Mouse (Mus musculus): ENCODE measurements around the gene Hist1h3d. TPM values are rescaled to one million over a fixed set of nuclear protein-coding genes. Genes with fewer than 3 reads are reported as not detected.
"Not testable (repeated sequence)": the region's sequence is repeated elsewhere in the genome, so short reads cannot be mapped to it uniquely, and the experiment has no call there.

The Hist1h3d gene
- polyA plus RNA-seq, 1 experiment from 2014 or later, result 6.5 TPM

DNA sequence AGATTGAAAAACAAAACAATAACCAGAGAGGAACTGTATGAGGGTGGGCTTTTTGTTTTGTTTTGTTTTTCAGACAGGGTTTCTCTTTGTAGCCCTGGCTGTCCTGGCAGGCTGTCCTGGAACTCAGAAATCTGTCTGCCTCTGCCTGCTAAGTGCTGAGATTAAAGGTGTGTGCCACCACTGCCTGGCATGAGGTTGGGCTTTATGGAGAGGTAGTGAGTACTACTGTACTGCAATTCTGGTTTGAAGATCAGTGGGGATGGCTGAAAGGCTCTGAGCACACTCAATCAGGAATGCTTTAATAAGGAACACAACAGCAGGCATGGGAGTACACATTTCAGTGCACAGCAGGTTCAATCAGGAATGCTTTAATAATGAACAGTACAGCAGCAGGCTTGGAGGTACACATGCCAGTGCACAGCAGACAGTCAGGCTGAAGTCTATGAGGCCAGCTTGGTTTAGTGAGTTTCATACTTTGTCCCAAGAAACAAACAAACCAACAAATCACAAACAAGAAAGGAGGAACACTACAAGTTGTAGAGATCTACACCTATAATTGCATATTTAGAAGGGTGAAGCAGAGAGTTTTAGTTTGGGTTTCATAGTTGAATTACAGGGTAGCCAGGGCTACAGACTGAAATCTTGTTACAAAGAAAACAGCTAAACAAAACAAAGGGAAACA, 8.0 kb downstream of the Hist1h3d start:
- no peak for ATAC-seq (replicated peaks; ENCODE audit: low FRiP score)
- H3K9ac ChIP-seq, result peak overlapping the region; percentile 5; the same call in 1 of the 2 replicates
- H3K36me3 ChIP-seq, result no peaks in the 10 kb centered on the region
- no peaks in the 10 kb centered on the region for H3K27me3 ChIP-seq
- peak overlapping the region; percentile 98 for H3K27ac ChIP-seq
- H3K4me1 ChIP-seq, result peaks cover 32% of the 10 kb centered on the region
- no peaks in the 10 kb centered on the region for H3K9me3 ChIP-seq (replicated peaks)
- peak overlapping the region; percentile 8; the same call in 1 of the 2 replicates for H3K4me3 ChIP-seq (replicated peaks)
- peak overlapping the region; percentile 63 for H3K4me2 ChIP-seq

DNA sequence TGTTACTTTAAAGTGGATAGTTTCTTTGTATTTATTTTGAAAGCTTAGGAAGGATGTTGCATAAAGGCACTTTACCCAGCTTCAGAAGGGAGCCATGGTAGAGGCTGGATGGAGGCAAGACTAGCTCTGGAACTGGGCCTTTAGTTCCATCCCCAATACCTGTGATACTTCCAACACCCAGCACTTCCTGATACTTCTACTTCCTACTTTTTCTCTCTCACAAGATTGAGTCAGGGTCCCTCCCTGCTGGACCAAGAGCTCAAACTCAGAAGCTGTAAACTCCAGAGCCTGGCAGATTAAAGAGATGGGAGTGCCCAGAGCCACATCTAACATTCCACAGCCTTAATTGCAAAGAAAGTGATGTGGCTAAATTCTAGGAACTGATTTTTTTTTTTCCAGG, 8.8 kb downstream of the Hist1h3d start:
- no peak for ATAC-seq (replicated peaks; ENCODE audit: low FRiP score)

DNA sequence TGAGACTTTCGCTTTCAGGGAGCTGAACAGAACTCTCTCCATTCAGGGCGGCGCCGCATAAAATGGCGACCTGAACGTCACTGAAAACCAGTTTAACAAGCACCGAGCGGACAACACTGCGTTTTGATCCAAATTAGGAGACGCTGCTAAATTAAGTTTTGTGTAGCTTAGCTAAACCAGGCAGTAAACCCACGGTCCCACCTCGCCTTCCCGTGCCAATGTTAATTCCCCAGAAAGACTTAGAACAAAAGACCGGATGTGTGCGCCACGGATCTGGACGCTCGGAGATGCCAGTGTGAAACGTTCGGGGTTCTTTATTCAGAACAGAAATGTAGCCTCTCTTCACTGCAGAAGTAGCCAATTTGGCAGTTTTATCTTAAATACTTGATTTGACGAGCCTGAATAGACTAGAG, 9.5 kb downstream of the Hist1h3d start:
- Histone ChIP-seq H3K27ac (peak overlapping the region; percentile 98), H3K4me2 (peak overlapping the region; percentile 59), H3K4me1 (peaks cover 32% of the 10 kb centered on the region), H3K9me3 (replicated peaks) (no peaks in the 10 kb centered on the region), H3K36me3 (no peaks in the 10 kb centered on the region), H3K4me3 (replicated peaks) (peak overlapping the region; percentile 49), H3K9ac (peak overlapping the region; percentile 57), H3K27me3 (no peaks in the 10 kb centered on the region)
- ATAC-seq (replicated peaks; ENCODE audit: low FRiP score), result no peak
- under 1% methylated on average over 21 of the region's 21 CpGs for WGBS

More for the DNA sequence above, 8.8 kb downstream of the Hist1h3d start:
- no peaks in the 10 kb centered on the region for H3K9me3 ChIP-seq (replicated peaks)
- H3K9ac ChIP-seq, result peak overlapping the region; percentile 57
- no peaks in the 10 kb centered on the region for H3K36me3 ChIP-seq
- H3K4me3 ChIP-seq (replicated peaks), result peak overlapping the region; percentile 49
- H3K4me1 ChIP-seq, result peaks cover 32% of the 10 kb centered on the region
- H3K27me3 ChIP-seq, result no peaks in the 10 kb centered on the region
- peak overlapping the region; percentile 98 for H3K27ac ChIP-seq
- peak overlapping the region; percentile 59 for H3K4me2 ChIP-seq

DNA sequence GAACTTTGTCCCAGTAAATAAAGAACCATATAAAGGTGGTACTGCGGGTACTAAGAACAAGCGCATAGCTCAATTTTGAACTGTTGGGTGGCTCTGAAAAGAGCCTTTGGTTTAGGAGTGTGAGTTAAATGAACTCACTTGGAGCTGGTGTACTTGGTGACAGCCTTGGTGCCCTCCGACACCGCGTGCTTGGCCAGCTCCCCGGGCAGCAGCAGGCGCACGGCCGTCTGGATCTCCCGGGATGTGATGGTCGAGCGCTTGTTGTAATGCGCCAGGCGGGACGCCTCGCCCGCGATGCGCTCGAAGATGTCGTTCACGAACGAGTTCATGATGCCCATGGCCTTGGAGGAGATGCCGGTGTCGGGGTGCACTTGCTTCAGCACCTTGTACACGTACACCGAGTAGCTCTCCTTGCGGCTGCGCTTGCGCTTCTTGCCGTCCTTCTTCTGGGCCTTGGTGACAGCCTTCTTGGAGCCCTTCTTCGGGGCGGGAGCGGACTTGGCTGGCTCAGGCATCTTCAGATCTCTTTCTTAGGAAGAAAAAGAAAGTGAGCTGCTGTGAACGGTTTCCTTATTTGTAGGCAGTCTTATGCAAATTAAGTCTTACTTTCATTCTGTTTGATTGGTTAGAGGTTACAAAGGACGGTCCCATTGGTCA, 10.0 kb downstream of the Hist1h3d start:
- Histone ChIP-seq H3K4me2 (peak overlapping the region; percentile 59), H3K4me3 (replicated peaks) (peak overlapping the region; percentile 49), H3K9ac (peak overlapping the region; percentile 57), H3K27ac (peak overlapping the region; percentile 98), H3K4me1 (peaks cover 32% of the 10 kb centered on the region)
- not testable (repeated sequence) for H3K36me3 ChIP-seq; H3K9me3 ChIP-seq (replicated peaks); H3K27me3 ChIP-seq
- whole genome bisulfite sequencing, result 0% methylated on average over 25 of the region's 36 CpGs
- peak; percentile 87 for ATAC-seq (replicated peaks; ENCODE audit: low FRiP score)

DNA sequence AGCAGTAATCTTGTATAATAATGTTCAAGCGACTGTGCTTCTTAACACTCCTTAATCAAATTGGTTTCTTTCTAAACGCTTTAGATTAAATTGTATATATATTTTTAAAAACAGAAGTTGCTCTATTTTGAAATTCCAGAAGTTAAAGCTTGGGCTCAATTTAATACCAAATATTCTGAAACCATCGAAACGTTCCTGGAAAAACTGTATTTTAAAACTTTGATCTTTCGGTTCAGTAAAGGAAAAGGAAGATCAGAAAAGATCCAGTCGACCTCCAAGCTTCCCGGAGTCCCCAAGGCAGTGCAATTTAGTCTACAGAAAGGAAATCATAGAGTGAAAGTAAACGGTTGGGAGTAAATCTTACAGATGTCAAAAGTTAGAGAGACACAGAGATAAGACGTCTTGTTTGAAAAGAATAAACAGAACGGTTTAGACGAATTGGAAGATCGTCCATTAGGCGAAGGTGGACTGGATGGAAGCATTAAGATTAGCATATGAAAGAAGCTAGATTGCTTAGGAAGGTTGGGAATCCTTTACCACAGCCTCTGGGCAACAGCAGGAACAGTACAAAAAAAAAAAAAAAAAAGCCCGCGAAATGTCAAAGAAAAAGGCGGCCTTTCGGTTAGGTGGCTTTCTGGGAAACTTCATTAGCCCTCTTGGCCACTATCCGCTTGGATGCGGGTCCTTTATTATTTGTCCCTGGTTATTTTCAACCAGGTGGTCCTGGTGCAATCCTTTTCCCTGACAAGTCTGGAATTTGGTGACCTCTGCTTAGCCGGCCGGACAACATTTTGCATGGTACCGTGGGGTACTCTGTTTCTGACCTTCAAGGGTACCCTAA, 10.8 kb downstream of the Hist1h3d start:
- Histone ChIP-seq H3K27ac (peak overlapping the region; percentile 98), H3K4me3 (replicated peaks) (peak overlapping the region; percentile 49), H3K27me3 (no peaks in the 10 kb centered on the region), H3K4me1 (peaks cover 32% of the 10 kb centered on the region), H3K9me3 (replicated peaks) (no peaks in the 10 kb centered on the region), H3K9ac (peak overlapping the region; percentile 53), H3K4me2 (peak overlapping the region; percentile 59), H3K36me3 (no peaks in the 10 kb centered on the region)
- 1% methylated on average over 22 of the region's 22 CpGs for WGBS
- no peak; the same call in 1 of the 2 replicates for ATAC-seq (replicated peaks; ENCODE audit: low FRiP score)

DNA sequence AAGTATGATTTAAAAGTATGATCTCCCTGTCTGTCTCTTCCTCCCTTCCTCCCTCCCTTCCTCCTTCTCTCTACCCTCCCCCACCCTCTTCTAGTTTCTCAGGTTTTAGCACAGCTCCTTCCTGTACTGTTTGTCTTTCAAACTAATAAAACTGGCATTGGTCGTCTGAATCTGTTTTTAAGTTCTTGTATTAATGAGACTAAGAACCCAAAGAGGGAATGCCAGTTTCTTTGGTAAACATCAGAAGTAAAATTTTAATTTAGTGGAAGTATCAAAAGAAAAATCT, 11.3 kb downstream of the Hist1h3d start:
- no peak for ATAC-seq (replicated peaks; ENCODE audit: low FRiP score)
- H3K9ac ChIP-seq, result peak overlapping the region; percentile 53
- WGBS, result 3% methylated on average over 1 of the region's 1 CpGs
- H3K27me3 ChIP-seq, result no peaks in the 10 kb centered on the region
- H3K4me3 ChIP-seq (replicated peaks), result peak overlapping the region; percentile 49
- peak overlapping the region; percentile 59 for H3K4me2 ChIP-seq
- peak overlapping the region; percentile 98 for H3K27ac ChIP-seq
- H3K36me3 ChIP-seq, result no peaks in the 10 kb centered on the region
- no peaks in the 10 kb centered on the region for H3K9me3 ChIP-seq (replicated peaks)
- H3K4me1 ChIP-seq, result peaks cover 31% of the 10 kb centered on the region

DNA sequence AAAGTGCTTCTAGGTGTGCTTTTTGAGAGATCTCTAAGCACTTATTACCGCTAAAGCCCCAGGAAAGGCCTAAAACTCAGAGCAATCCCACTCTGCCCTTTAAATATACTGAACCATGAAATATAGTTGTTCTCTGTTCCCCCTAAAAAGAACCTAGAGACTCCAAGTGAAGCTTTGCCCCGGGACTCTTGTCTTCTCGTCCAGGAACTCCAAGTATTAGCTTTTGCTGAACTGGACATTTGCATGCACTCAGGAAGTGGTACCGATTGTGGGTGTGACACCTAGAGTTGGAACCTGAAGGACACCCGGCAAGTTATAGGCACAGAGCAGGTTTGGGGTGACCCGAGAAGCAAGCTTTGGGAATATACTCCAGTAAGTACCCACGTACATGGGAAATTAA, 15.6 kb downstream of the Hist1h3d start:
- Histone ChIP-seq H3K9ac (no peak overlapping the region), H3K27ac (no peak overlapping the region), H3K9me3 (replicated peaks) (no peaks in the 10 kb centered on the region), H3K4me1 (peaks cover 17% of the 10 kb centered on the region), H3K27me3 (no peaks in the 10 kb centered on the region), H3K36me3 (no peaks in the 10 kb centered on the region), H3K4me3 (replicated peaks) (no peak overlapping the region), H3K4me2 (no peak overlapping the region)
- WGBS, result 93% methylated on average over 7 of the region's 7 CpGs
- no peak for ATAC-seq (replicated peaks; ENCODE audit: low FRiP score)

DNA sequence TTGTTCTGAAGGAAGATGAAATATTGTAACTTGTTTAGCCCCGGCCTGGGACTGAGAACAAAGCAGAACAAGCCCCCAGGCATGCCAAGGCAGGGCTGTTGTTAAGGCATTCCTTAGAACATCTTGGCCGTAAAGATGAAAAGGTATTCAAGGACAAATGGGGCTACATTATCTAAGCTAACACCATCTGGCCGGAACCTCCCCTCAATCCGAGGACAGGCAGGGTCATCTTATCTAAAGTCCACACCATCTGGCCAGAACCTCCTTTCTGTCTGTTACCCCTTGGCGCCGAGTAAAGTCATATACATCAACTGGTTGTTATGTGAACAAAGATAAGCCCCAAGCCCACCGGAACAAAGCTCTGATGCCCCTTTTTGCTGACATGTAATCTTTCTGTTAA, 16.3 kb downstream of the Hist1h3d start:
- H3K4me2 ChIP-seq; ATAC-seq (replicated peaks; ENCODE audit: low FRiP score); H3K9me3 ChIP-seq (replicated peaks); H3K36me3 ChIP-seq; H3K27ac ChIP-seq; H3K9ac ChIP-seq; H3K4me3 ChIP-seq (replicated peaks); H3K27me3 ChIP-seq: not testable (repeated sequence)
- H3K4me1 ChIP-seq, result peaks cover 11% of the 10 kb centered on the region
- 77% methylated on average over 7 of the region's 7 CpGs for WGBS

DNA sequence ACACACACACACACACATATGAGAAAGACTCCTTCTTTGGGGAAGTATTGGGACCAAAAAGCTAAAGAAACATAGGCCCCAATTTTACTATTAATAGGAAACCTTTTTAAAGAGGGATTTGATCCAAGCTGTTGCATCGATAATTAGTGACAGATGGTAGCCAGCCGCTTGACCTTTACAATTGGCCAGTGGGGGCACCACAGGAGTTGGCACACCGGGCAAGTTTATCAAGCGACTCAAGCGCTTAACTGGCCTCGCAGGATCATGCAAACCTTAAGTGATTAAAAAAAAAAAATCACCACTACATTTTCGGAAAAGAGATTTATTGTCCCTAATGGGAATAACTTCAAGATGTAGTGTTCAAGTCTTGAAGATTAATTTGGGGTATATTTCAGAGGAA, 17.1 kb downstream of the Hist1h3d start:
- Histone ChIP-seq H3K27ac (peak overlapping the region; percentile 88), H3K4me1 (peaks cover 8% of the 10 kb centered on the region), H3K9ac (no peak overlapping the region), H3K9me3 (replicated peaks) (no peaks in the 10 kb centered on the region), H3K27me3 (no peaks in the 10 kb centered on the region), H3K4me3 (replicated peaks) (no peak overlapping the region), H3K4me2 (no peak overlapping the region), H3K36me3 (no peaks in the 10 kb centered on the region)
- 66% methylated on average over 7 of the region's 7 CpGs for WGBS
- no peak for ATAC-seq (replicated peaks; ENCODE audit: low FRiP score)

DNA sequence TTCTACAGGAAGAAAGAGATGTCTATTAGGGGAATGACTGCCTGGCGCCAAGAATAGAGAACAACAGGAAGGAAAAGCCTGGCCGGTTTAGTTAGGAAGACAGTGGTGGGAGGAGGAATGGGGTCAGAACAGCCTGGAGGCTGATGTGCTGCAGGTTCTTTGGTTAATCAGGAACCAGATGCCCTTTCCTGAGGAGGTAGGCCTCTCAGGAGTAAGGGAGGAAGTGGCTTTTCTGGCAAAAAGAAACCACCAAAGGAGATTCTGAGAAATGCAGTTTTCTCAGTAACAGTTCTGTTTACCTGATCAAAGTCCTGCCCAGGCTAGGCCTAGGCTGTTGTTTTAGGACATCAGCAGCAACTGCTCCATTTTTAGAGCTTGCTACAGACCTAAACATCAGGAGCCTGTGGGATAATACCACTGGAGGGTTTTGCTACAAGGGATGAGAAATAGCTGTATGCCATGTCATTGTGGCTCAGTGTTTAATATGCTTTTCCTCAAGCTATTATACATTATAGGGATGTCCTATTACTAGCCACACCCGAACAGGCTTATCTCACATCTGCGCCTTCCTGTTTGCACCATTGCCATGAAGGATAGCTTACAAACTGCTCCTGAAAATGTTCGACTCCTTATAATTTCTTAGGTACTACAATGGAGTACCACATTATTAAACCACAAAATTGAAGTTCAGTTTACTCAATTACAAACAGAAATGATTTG, 17.6 kb downstream of the Hist1h3d start:
- Histone ChIP-seq H3K4me2 (no peak overlapping the region), H3K4me3 (replicated peaks) (no peak overlapping the region), H3K27me3 (no peaks in the 10 kb centered on the region), H3K9ac (no peak overlapping the region), H3K9me3 (replicated peaks) (no peaks in the 10 kb centered on the region), H3K36me3 (no peaks in the 10 kb centered on the region), H3K27ac (peak overlapping the region; percentile 88), H3K4me1 (peaks cover 8% of the 10 kb centered on the region)
- ATAC-seq (replicated peaks; ENCODE audit: low FRiP score), result peak; percentile 54; the same call in 1 of the 2 replicates
- WGBS, result 55% methylated on average over 5 of the region's 5 CpGs

DNA sequence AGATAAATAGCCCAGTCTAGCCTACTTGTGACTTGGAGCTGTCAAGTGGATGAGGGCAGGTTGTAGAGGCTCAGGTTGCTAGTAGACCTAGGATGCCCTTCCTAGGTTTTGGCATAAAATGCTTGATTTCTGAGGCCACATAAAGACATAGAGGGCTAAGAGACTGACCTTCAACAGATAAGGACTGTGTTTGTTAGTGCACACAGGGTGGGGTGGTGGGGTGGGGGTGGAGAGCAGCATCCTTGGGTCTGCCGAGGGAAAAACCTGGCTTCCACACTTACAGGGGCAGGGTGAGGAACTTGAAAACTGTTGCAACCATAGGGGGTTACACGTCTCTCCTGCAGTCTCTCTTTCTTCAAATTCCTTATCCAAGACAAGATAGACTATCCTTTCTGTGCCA, 19.6 kb downstream of the Hist1h3d start:
- H3K27ac ChIP-seq, result no peak overlapping the region
- no peak overlapping the region for H3K4me3 ChIP-seq (replicated peaks)
- peaks cover 8% of the 10 kb centered on the region for H3K4me1 ChIP-seq
- no peak overlapping the region for H3K9ac ChIP-seq
- 90% methylated on average over 2 of the region's 2 CpGs for WGBS
- no peak for ATAC-seq (replicated peaks; ENCODE audit: low FRiP score)
- no peaks in the 10 kb centered on the region for H3K27me3 ChIP-seq
- no peak overlapping the region for H3K4me2 ChIP-seq
- H3K36me3 ChIP-seq, result no peaks in the 10 kb centered on the region
- no peaks in the 10 kb centered on the region for H3K9me3 ChIP-seq (replicated peaks)

Measured in kidney, embryonic 15.5 days (tissue).